Mouse (Mus musculus) spleen, adult 2 months (tissue): ENCODE data around the gene Als2cl. TPM values are rescaled to one million over a fixed set of nuclear protein-coding genes. Genes with fewer than 3 reads are reported as not detected.

Experiments used
- DNase-seq, 2 experiments: peaks; one replicate each; pipeline versions ENCODE4 v3.0.0 to v3.0.0-alpha.2; 2012 to 2021; ENCODE audit warnings: low spot score in 2 of 2, low read depth in 1 of 2
- H3K27ac ChIP-seq: fragments of 200-500 bp; 2 replicates; pipeline ENCODE4 v1.5.1; 2012; ENCODE audit warnings: low read length, inconsistent platforms; ENCODE audit not compliant: insufficient read depth
- H3K27me3 ChIP-seq: fragments of 200-500 bp; 2 replicates; pipeline ENCODE4 v1.6.1; 2012; ENCODE audit warnings: mild to moderate bottlenecking, moderate library complexity, low read length, inconsistent platforms; ENCODE audit not compliant: control insufficient read depth, insufficient read depth
- H3K36me3 ChIP-seq: fragments of 200-500 bp; 2 replicates; pipeline ENCODE4 v1.6.1; 2012; ENCODE audit warnings: mild to moderate bottlenecking, low read length, inconsistent platforms; ENCODE audit not compliant: control insufficient read depth, insufficient read depth
- H3K4me1 ChIP-seq: fragments of 200-500 bp; 2 replicates; pipeline ENCODE4 v1.6.1; 2011; ENCODE audit warnings: inconsistent platforms; ENCODE audit not compliant: control insufficient read depth, insufficient read depth, insufficient read length
- H3K4me3 ChIP-seq: fragments of 200-500 bp; 2 replicates; pipeline ENCODE4 v1.5.1; 2011; ENCODE audit warnings: mild to moderate bottlenecking, inconsistent platforms; ENCODE audit not compliant: insufficient read depth, insufficient read length; ENCODE audit errors: extremely low read depth
- CTCF ChIP-seq: fragments of 200-500 bp; IDR thresholded peaks from 2 replicates; pipeline ENCODE4 v1.5.1; 2011; ENCODE audit warnings: mild to moderate bottlenecking, inconsistent platforms; ENCODE audit not compliant: insufficient read depth, insufficient read length, insufficient replicate concordance; ENCODE audit errors: extremely low read depth
- POLR2A ChIP-seq: fragments of 200-500 bp; IDR thresholded peaks from 2 replicates; pipeline ENCODE4 v1.6.1; 2011; ENCODE audit warnings: low read depth, low read length, inconsistent platforms
- WGBS: fragments of 180-500 bp; shearing (Covaris S2); methylation state at CpG from one replicate; pipeline ENCODE4 v1.1.7; 2018; 5-methylcytosine and 5-hydroxymethylcytosine counted together
- polyA plus RNA-seq: library from polyadenylated mRNA; depleted of rRNA; stranded (reverse); fragments of >200 nt; gene quantifications from 2 replicates; pipeline ENCODE4 v1.2.3, GENCODE M21; 2012

Als2cl gene
- polyA plus RNA-seq, 1 experiment: 64.3 TPM

DNA sequence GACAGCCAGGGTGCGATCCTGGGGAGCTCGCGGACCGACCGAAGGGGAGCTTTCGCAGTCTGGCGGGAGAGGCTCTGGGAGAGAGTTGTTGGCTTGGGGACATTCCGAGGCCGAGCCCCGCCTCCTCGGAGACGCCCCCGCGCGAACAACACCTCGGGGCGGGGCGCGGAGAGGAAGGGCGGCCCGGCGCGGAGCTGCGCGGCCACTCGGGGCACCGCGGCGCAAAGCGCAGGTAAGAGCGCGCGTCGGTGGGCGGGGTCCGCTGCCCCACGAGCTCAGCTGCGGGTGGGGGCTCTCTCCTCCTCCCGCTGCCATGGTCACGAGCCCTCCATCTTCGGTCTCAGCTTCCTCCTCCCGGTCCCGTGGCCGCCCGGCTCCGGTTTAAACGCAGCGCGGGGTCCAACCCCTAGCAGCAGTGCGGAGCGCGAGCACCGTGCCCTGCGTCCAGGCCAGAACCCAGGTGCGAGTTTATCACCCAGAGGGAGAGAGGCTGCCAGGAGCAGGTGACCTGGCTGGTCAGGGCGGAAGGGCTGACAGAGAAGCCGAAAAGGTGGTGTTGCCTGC is 410 bp downstream of the Als2cl start, which contains the start of gene Tmie:
Gene Tmie, minus strand, starts transcription at position 116 of the 564 bp plus-strand sequence.
- H3K36me3 ChIP-seq: no peaks in the 10 kb centered on the region
- H3K27ac ChIP-seq: peak within 1 kb of the TSS; percentile 86
- 1% methylated on average over 44 of the region's 57 CpGs for WGBS
- peak in 1 of 2 experiments; percentile 46 for DNase-seq
- no peaks in the 10 kb centered on the region; the same call in 1 of the 2 replicates for H3K4me1 ChIP-seq
- no peaks in the 10 kb centered on the region; the same call in 1 of the 2 replicates for H3K27me3 ChIP-seq
- TF ChIP-seq CTCF (no peak), POLR2A (peak; percentile 15)
- peak within 1 kb of the TSS; percentile 72 for H3K4me3 ChIP-seq

DNA sequence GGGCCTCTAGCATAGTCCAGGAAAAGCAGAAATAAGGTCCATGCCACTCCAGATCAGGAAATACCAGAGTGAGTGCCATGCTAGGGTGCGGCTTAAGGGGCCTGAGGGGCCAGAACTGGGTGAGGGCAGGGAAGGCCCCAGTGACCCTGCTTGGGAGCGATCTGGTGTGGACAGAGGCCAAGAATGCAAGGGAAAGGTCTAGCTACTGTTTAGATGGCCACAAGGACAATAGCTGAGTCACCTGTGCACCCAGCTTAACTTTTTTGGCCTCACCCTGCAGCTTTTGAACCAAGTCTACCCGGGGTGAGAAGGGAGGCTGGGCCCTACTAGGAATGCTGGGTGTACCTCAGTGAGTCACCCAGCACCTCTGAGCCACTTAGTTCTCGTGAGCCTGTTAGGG is 1.1 kb downstream of the Als2cl start:
- Histone ChIP-seq H3K4me1 (no peaks in the 10 kb centered on the region; the same call in 1 of the 2 replicates), H3K4me3 (peak overlapping the region; percentile 72), H3K27me3 (no peaks in the 10 kb centered on the region; the same call in 1 of the 2 replicates), H3K36me3 (no peaks in the 10 kb centered on the region), H3K27ac (peak overlapping the region; percentile 86)
- 64% methylated on average over 4 of the region's 4 CpGs for WGBS
- DNase-seq: no peak
- TF ChIP-seq POLR2A (no peak), CTCF (no peak)

DNA sequence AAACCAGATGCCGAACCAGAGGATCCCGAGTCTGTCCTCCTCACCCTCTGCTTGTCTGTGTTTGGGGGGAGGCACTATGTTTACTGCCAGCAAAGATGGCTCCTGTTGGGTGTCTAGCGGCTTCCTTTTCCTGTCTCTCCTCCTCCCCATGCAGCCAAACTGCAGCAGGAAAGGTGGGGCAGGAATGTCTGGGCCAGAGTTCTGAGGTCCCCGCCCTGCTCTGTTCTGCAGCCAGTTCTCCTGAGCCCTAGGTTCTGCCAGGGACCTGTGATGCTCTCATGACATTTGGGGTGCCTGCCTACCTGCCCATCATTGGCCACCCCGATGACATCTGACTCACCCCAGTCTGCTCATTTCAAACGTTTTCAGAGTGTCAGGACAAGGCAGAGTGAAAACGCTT is 2.3 kb downstream of the Als2cl start:
- H3K36me3 ChIP-seq: no peaks in the 10 kb centered on the region
- peak overlapping the region; percentile 86 for H3K27ac ChIP-seq
- no peaks in the 10 kb centered on the region; the same call in 1 of the 2 replicates for H3K27me3 ChIP-seq
- 67% methylated on average over 7 of the region's 7 CpGs for WGBS
- peak overlapping the region; percentile 72; the same call in 1 of the 2 replicates for H3K4me3 ChIP-seq
- no peak for DNase-seq
- TF ChIP-seq CTCF (no peak), POLR2A (no peak)
- no peaks in the 10 kb centered on the region; the same call in 1 of the 2 replicates for H3K4me1 ChIP-seq

DNA sequence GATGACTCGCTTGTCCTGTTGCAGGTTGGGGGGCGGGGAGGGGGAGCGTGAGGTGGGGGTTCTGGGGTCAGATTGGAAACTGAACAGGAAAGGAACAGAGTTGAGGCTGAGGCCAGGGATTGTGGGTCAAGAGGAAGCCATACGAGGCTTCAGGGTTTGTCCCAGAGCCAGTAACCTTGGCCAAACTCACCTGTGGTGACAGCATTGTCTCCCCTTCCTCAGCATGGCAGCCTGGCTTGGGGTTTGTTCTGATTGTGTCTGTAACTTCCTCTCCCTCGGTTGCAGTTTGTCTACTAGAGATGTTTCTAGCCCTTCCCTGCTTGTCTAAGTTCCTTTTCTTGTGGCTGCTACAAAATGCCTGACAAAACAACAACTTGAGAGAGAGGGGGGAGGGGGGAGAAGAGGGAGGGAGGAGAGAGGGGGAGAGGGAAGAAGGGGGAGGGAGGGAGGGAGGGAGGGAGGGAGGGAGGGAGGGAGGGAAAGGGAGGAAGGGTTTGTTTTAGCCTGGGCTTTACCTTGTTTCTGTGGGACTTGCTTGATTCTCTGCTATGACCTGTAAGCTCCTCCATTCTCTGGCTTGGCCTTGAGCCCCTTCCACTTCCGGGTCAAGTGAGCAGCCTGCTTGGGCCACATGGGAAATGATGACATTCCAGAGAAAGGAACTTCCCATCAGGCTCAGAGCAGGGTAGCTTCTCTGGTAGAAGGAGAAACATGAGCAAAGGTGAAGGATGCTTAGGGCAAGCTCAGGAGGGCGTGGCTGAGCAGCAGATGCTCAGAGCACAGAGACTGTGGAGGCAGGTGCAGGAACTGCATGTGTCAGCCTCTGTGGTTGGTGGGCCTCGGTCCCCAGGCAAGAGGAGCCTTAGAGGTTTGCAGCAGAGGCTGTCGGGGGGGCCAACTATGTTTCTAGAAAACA is 8.0 kb downstream of the Als2cl start:
- no peak for DNase-seq
- no peaks in the 10 kb centered on the region; the same call in 1 of the 2 replicates for H3K4me1 ChIP-seq
- TF ChIP-seq POLR2A: no peak
- no peak for TF ChIP-seq CTCF
- 48% methylated on average over 9 of the region's 9 CpGs for WGBS
- peak overlapping the region; percentile 27 for H3K27ac ChIP-seq
- H3K36me3 ChIP-seq: no peaks in the 10 kb centered on the region
- H3K27me3 ChIP-seq: no peaks in the 10 kb centered on the region
- H3K4me3 ChIP-seq: no peak overlapping the region

DNA sequence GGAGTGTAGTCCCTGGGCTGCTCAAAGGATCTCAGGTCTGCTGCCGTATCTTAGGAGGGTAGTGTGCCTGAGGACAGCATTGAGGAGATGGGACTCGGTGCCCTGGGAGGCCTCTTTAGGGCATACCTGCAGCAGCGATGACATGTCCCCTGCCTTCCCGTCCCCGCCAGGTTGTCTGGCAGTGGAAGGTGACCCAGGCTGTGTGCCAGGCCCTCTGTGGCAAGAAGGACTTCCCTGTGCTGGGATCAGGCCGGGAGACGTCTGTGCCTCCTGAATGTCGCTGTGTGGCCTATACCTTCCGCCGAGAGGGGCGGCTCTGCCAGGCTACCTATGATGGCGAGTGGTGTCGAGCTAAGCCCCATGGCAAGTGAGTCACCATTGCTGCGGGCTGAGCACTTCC is 9.3 kb downstream of the Als2cl start:
- Histone ChIP-seq H3K36me3 (no peaks in the 10 kb centered on the region), H3K27me3 (no peaks in the 10 kb centered on the region), H3K4me3 (no peak overlapping the region), H3K27ac (no peak overlapping the region), H3K4me1 (no peaks in the 10 kb centered on the region; the same call in 1 of the 2 replicates)
- no peak for TF ChIP-seq POLR2A
- TF ChIP-seq CTCF: no peak
- DNase-seq: no peak
- WGBS: 94% methylated on average over 14 of the region's 14 CpGs

DNA sequence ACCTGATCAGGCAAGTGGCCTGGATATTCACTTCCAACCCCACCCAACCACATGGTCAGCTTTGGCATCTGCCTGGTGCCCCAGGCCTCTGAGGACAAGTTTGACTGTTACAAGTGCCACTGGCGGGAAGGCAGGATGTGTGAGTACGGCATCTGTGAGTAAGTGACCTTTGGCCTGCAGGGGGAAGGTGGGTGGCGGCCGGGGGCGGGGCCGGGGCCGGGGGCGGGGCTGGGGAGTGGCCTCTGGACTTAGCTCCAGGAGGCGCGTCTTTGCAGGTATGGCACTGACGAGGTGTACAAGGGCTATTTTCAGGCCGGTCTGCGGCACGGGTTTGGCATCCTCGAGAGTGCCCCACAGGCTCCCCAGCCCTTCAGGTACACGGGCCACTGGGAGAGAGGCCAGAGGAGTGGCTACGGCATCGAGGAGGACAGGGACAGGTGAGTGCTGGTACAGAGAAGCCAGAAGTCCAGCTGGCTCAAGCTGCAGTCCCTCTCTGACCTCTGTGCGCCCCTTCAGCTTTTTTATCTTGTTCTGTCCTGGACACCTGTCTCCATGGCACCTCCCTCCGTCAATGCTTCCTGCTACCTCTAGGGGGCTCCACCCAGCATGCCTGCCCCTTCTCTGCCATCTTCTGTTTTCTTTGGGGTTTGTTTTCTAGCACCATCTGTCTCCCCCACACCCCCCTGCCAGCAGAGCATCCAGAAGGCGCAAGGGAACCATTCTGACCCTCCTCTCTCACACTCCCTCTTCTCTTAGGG is 10.5 kb downstream of the Als2cl start:
- Histone ChIP-seq H3K36me3 (no peaks in the 10 kb centered on the region), H3K27ac (no peak overlapping the region), H3K4me1 (no peaks in the 10 kb centered on the region; the same call in 1 of the 2 replicates), H3K27me3 (no peaks in the 10 kb centered on the region), H3K4me3 (no peak overlapping the region)
- 68% methylated on average over 21 of the region's 21 CpGs for WGBS
- TF ChIP-seq CTCF (no peak), POLR2A (no peak)
- DNase-seq: no peak
